Mouse (Mus musculus): ENCODE data around the gene Sult1a1. TPM values are rescaled to one million over a fixed set of nuclear protein-coding genes. Genes with fewer than 3 reads are reported as not detected.

The Sult1a1 gene
- total RNA-seq, 2 experiments from 2014 or later, result 28.5 to 32.3 TPM

GRCm38 (mm10) chr7:126632478-126632877 lies 43.8 kb downstream of the Sult1a1 start:
- intact Hi-C loops (cut with DNase I), result no loop called here

GRCm38 (mm10) chr7:126630824-126631518 lies 45.3 kb downstream of the Sult1a1 start, which contains the start of gene Nupr1:
Gene Nupr1 (minus strand): TSS chr7:126630861.
- intact Hi-C loops (cut with DNase I), result no loop called here
- no peak for DNase-seq (ENCODE audit: low spot score)

More at GRCm38 (mm10) chr7:126632478-126632877, 43.8 kb downstream of the Sult1a1 start:
- DNase-seq (ENCODE audit: low spot score), result no peak

GRCm38 (mm10) chr7:126629915-126630314 lies 46.3 kb downstream of the Sult1a1 start:
- DNase-seq (ENCODE audit: low spot score), result no peak
- intact Hi-C loops (cut with DNase I), result no loop called here

- intact Hi-C loops (cut with DNase I), result no loop called here
- no peak for DNase-seq (ENCODE audit: low spot score)
Measured at GRCm38 (mm10) chr7:126628111-126628510, 48.1 kb downstream of the Sult1a1 start.

GRCm38 (mm10) chr7:126625807-126626600 lies 50.2 kb downstream of the Sult1a1 start:
- DNase-seq (ENCODE audit: low spot score), result no peak
- intact Hi-C loops (cut with DNase I), result no loop called here

GRCm38 (mm10) chr7:126625369-126625768 lies 50.9 kb downstream of the Sult1a1 start:
- intact Hi-C loops (cut with DNase I), result no loop called here
- DNase-seq (ENCODE audit: low spot score), result peak; percentile 88

- DNase-seq (ENCODE audit: low spot score), result no peak
- intact Hi-C loops (cut with DNase I), result no loop called here
Measured at GRCm38 (mm10) chr7:126624774-126625173, 51.5 kb downstream of the Sult1a1 start.

GRCm38 (mm10) chr7:126623381-126623780 lies 52.9 kb downstream of the Sult1a1 start:
- intact Hi-C loops (cut with DNase I), result no loop called here
- no peak for DNase-seq (ENCODE audit: low spot score)

Other genes starting within 250 kb of the Sult1a1 start
- 1 to 10 TPM; 4.6 to 4.9 TPM for gene Rabep2, start 247.7 kb downstream of the Sult1a1 start, total RNA-seq (2021)
- gene Atp2a1, start 213.3 kb downstream of the Sult1a1 start, total RNA-seq (2021), result 1 to 10 TPM in 1 of 2 experiments, under 1 TPM in 1; 0.88 to 1.2 TPM
- gene Sh2b1, start 201.0 kb downstream of the Sult1a1 start, total RNA-seq (2021), result 10 to 100 TPM; 40.2 to 43.2 TPM
- gene Tufm, start 189.1 kb downstream of the Sult1a1 start, total RNA-seq (2021), result 100 to 1,000 TPM; 326 to 329 TPM
- 10 to 100 TPM; 37.0 to 41.7 TPM for gene Atxn2l, start 173.0 kb downstream of the Sult1a1 start, total RNA-seq (2021)
- 100 to 1,000 TPM; 130 to 139 TPM for gene Eif3c, start 110.0 kb downstream of the Sult1a1 start, total RNA-seq (2021)
- under 1 TPM; 0.28 to 0.86 TPM for gene Apobr, start 91.5 kb downstream of the Sult1a1 start, total RNA-seq (2021)
- 10 to 100 TPM; 11.3 to 13.6 TPM for gene Cln3, start 90.6 kb downstream of the Sult1a1 start, total RNA-seq (2021)
- gene Il27, start 81.5 kb downstream of the Sult1a1 start, total RNA-seq (2021), result not detected
- gene Nupr1, start 45.6 kb downstream of the Sult1a1 start, total RNA-seq (2021), result 1 to 10 TPM; 7.7 to 9.4 TPM
- 10 to 100 TPM; 25.9 to 27.2 TPM for gene Sgf29, start 27.1 kb downstream of the Sult1a1 start, total RNA-seq (2021)
- gene Bola2, start 19.0 kb upstream of the Sult1a1 start, total RNA-seq (2021), result 10 to 100 TPM; 43.0 to 49.7 TPM
- 1 to 10 TPM; 4.3 to 4.5 TPM for gene Slx1b, start 19.4 kb upstream of the Sult1a1 start, total RNA-seq (2021)
- 10 to 100 TPM; 10.6 to 10.8 TPM for gene Coro1a, start 31.4 kb upstream of the Sult1a1 start, total RNA-seq (2021)
- gene Mapk3, start 83.2 kb upstream of the Sult1a1 start, total RNA-seq (2021), result 10 to 100 TPM; 56.5 to 59.8 TPM
- gene Gdpd3, start 89.9 kb upstream of the Sult1a1 start, total RNA-seq (2021), result 1 to 10 TPM; 1.6 to 2.1 TPM
- gene Ypel3, start 100.5 kb upstream of the Sult1a1 start, total RNA-seq (2021), result 10 to 100 TPM; 63.7 to 74.0 TPM
- gene Tbx6, start 105.1 kb upstream of the Sult1a1 start, total RNA-seq (2021), result under 1 TPM; 0.34 to 0.70 TPM
- gene Ppp4c, start 116.1 kb upstream of the Sult1a1 start, total RNA-seq (2021), result 10 to 100 TPM; 32.7 to 33.1 TPM
- 10 to 100 TPM in 1 of 2 experiments, 1 to 10 TPM in 1; 8.9 to 10.4 TPM for gene Fam57b, start 121.2 kb upstream of the Sult1a1 start, total RNA-seq (2021)
- gene 4930451I11Rik, start 155.2 kb upstream of the Sult1a1 start, total RNA-seq (2021), result not detected
- gene Doc2a, start 171.0 kb upstream of the Sult1a1 start, total RNA-seq (2021), result not detected
- 1 to 10 TPM; 5.1 to 5.5 TPM for gene Hirip3, start 185.5 kb upstream of the Sult1a1 start, total RNA-seq (2021)
- gene Ino80e, start 185.9 kb upstream of the Sult1a1 start, total RNA-seq (2021), result 10 to 100 TPM; 17.7 to 18.9 TPM
- gene Taok2, start 208.3 kb upstream of the Sult1a1 start, total RNA-seq (2021), result 10 to 100 TPM; 43.6 to 44.6 TPM
- gene Tmem219, start 246.5 kb upstream of the Sult1a1 start, total RNA-seq (2021), result 10 to 100 TPM in 1 of 2 experiments, 1 to 10 TPM in 1; 7.6 to 11.5 TPM